In genomic region chr12:25389202-25389601, GRCm38 (mm10) we compare ENCODE assay signal across 17 mouse cellular contexts.
DNase-seq lines count a peak whose midpoint lies in the region; ATAC-seq and TF ChIP-seq lines count a peak whose summit lies in the region.
"Had no signal": no experiment of that assay in that cellular context is flagged by ENCODE, and none has a peak within 500 bp of the region (broad histone marks: within the 10 kb centered on the region; RNA-seq: fewer than 3 reads in every experiment).

No protein-coding gene starts in this region.

- ATAC-seq in liver, postnatal 0 days, result peak; percentile 54; the same call in 1 of the 2 replicates
- peak; percentile 90 for ATAC-seq in monocyte, adult 5-6 weeks (replicated peaks; ENCODE audit: insufficient number of reproducible peaks, low FRiP score, low TSS enrichment, poor library complexity, severe bottlenecking)

- peaks cover 3% of the 10 kb centered on the region; the same call in 1 of the 2 replicates for H3K4me1 ChIP-seq in heart, embryonic 10.5 days
- H3K4me1 ChIP-seq in liver, postnatal 0 days (ENCODE audit: insufficient read depth), result no peaks in the 10 kb centered on the region; the same call in 1 of the 2 replicates
- H3K4me1 ChIP-seq in embryonic facial prominence, embryonic 10.5 days, result peaks cover 13% of the 10 kb centered on the region
- H3K4me1 ChIP-seq: heart, embryonic 13.5 days; midbrain, embryonic 12.5 days had no signal

- TF ChIP-seq CTCF in liver, postnatal 0 days (IDR thresholded peaks at IDR 0.05; ENCODE audit: low read depth), result no peak

- no peak overlapping the region for H3K4me3 ChIP-seq in heart, embryonic 10.5 days
- no peak overlapping the region for H3K4me3 ChIP-seq in liver, postnatal 0 days (ENCODE audit: low read depth, low read length)
- no peak overlapping the region for H3K4me3 ChIP-seq in embryonic facial prominence, embryonic 10.5 days
- H3K4me3 ChIP-seq: forebrain, embryonic 10.5 days; heart, embryonic 13.5 days; midbrain, embryonic 12.5 days had no signal

- WGBS in heart, embryonic 10.5 days, result 66% methylated on average over 5 of the region's 5 CpGs
- 36% methylated on average over 5 of the region's 5 CpGs for WGBS in liver, postnatal 0 days (ENCODE audit: insufficient replicate concordance)
- 66% methylated on average over 5 of the region's 5 CpGs for WGBS in embryonic facial prominence, embryonic 10.5 days

- no peak overlapping the region for H3K27ac ChIP-seq in heart, embryonic 10.5 days
- H3K27ac ChIP-seq in liver, postnatal 0 days (ENCODE audit: low read depth), result peak overlapping the region; percentile 39; the same call in 1 of the 2 replicates
- H3K27ac ChIP-seq in embryonic facial prominence, embryonic 10.5 days (replicated peaks), result no peak overlapping the region
- H3K27ac ChIP-seq: forebrain, embryonic 10.5 days; heart, embryonic 13.5 days; kidney, postnatal 0 days; midbrain, embryonic 12.5 days had no signal

- H3K27me3 ChIP-seq in heart, embryonic 10.5 days (ENCODE audit: insufficient read depth, poor library complexity, severe bottlenecking), result no peaks in the 10 kb centered on the region
- H3K27me3 ChIP-seq in liver, postnatal 0 days (ENCODE audit: insufficient read depth, low read length), result no peaks in the 10 kb centered on the region
- no peaks in the 10 kb centered on the region for H3K27me3 ChIP-seq in embryonic facial prominence, embryonic 10.5 days (replicated peaks; ENCODE audit: low read depth, poor library complexity, severe bottlenecking)
- H3K27me3 ChIP-seq: heart, embryonic 13.5 days; midbrain, embryonic 12.5 days had no signal

- no peaks in the 10 kb centered on the region for H3K9me3 ChIP-seq in heart, embryonic 10.5 days
- no peaks in the 10 kb centered on the region for H3K9me3 ChIP-seq in liver, postnatal 0 days (ENCODE audit: low read length)
- no peaks in the 10 kb centered on the region for H3K9me3 ChIP-seq in embryonic facial prominence, embryonic 10.5 days
- H3K9me3 ChIP-seq: forebrain, embryonic 10.5 days; heart, embryonic 13.5 days; midbrain, embryonic 12.5 days had no signal

- no peak overlapping the region; the same call in 1 of the 2 replicates for H3K9ac ChIP-seq in liver, postnatal 0 days (replicated peaks)
- H3K9ac ChIP-seq: heart, embryonic 13.5 days; midbrain, embryonic 12.5 days had no signal

- no peaks in the 10 kb centered on the region for H3K36me3 ChIP-seq in heart, embryonic 10.5 days
- H3K36me3 ChIP-seq in liver, postnatal 0 days (replicated peaks; ENCODE audit: insufficient read depth, low read length), result no peaks in the 10 kb centered on the region
- H3K36me3 ChIP-seq in embryonic facial prominence, embryonic 10.5 days (replicated peaks), result no peaks in the 10 kb centered on the region
- H3K36me3 ChIP-seq: forebrain, embryonic 10.5 days; heart, embryonic 13.5 days; midbrain, embryonic 12.5 days had no signal

- peak; percentile 81 for DNase-seq in heart, adult 11 months
- DNase-seq in heart, embryonic 10.5 days (ENCODE audit: low spot score), result no peak
- peak; percentile 74 for DNase-seq in A20 (ENCODE audit: low read depth, low spot score)
- DNase-seq in liver, postnatal 0 days, result peak; percentile 36
- no peak for DNase-seq in layer of hippocampus, postnatal 25 days (ENCODE audit: extremely low spot score in 1 of 2, low spot score in 1 of 2)
- no peak for DNase-seq in left cerebral cortex, adult 9 months (ENCODE audit: low spot score in 2 of 2)
- no peak for DNase-seq in embryonic facial prominence, embryonic 10.5 days (ENCODE audit: low spot score)
- DNase-seq: cerebellum, adult 11-12 months; gastrocnemius, postnatal 36 days; left cerebral cortex, postnatal 4 days; right cerebral cortex, postnatal 25 days; thymus, adult 2 months had no signal

- no peak overlapping the region for H3K4me2 ChIP-seq in liver, postnatal 0 days (ENCODE audit: low read depth, low read length)
- H3K4me2 ChIP-seq: heart, embryonic 13.5 days; midbrain, embryonic 12.5 days had no signal

- no peak for TF ChIP-seq EP300 in liver, postnatal 0 days (IDR thresholded peaks at IDR 0.05; ENCODE audit: low read depth)

Comparison
In these comparisons a context has a peak if more than half of its experiments do, and no peak if none do; other contexts are left out.
1. DNase-seq: peak in heart, adult 11 months (single experiment), A20 (single experiment) and liver, postnatal 0 days (single experiment); none in heart, embryonic 10.5 days (single experiment), layer of hippocampus, postnatal 25 days (0 of 2), left cerebral cortex, adult 9 months (0 of 2) and embryonic facial prominence, embryonic 10.5 days (single experiment).